Mouse (Mus musculus) brown adipose tissue, adult 24 weeks (tissue): ENCODE measurements around the gene Itga7. TPM values are rescaled to one million over a fixed set of nuclear protein-coding genes. Genes with fewer than 3 reads are reported as not detected.
"Not testable (repeated sequence)": the region's sequence is repeated elsewhere in the genome, so short reads cannot be mapped to it uniquely, and the experiment has no call there.

Experiments
- H3K27ac ChIP-seq: fragments of 200-500 bp; replicated peaks from 2 replicates; pipeline ENCODE4 v1.5.1; 2012; ENCODE audit warnings: low read depth, mild to moderate bottlenecking, low read length
- H3K4me1 ChIP-seq: fragments of 200-500 bp; 2 replicates; pipeline ENCODE4 v1.6.1; 2012; ENCODE audit warnings: low read length, mixed read lengths; ENCODE audit not compliant: control insufficient read depth, insufficient read depth, insufficient read length
- H3K4me3 ChIP-seq: fragments of 200-500 bp; 2 replicates; pipeline ENCODE4 v1.5.1; 2012; ENCODE audit warnings: low read depth, mild to moderate bottlenecking, low read length, moderate library complexity; ENCODE audit not compliant: insufficient read depth
- polyA plus RNA-seq: library from polyadenylated mRNA; stranded (reverse); fragments of >200 nt; gene quantifications from 2 replicates; pipeline ENCODE4 v1.2.4, GENCODE M21; 2012; ENCODE audit not compliant: missing spikeins, insufficient read depth, insufficient read length

The Itga7 gene
- polyA plus RNA-seq, 1 experiment, result 23.2 TPM

DNA sequence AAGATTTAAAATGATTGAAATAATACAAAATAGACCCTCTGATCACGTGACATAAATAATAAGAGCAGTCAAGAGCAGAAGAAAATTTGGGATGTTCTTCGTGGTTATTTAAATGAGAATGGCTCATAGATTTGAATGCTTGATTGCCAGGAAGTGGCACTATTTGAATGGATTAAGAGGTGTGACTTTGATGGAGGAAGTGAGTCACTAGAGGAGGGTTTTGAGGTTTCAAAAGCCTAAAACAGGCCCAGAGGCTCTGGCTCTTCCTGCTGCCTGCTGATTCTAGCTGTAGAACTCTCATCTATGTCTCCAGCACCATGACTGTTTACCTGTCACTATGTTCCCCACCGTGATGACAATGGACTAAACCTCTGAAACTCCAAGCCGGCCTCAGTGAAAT lies 39.2 kb downstream of the Itga7 start:
- H3K4me1 ChIP-seq, result no peaks in the 10 kb centered on the region
- H3K4me3 ChIP-seq, result no peak overlapping the region
- H3K27ac ChIP-seq, result no peak overlapping the region

DNA sequence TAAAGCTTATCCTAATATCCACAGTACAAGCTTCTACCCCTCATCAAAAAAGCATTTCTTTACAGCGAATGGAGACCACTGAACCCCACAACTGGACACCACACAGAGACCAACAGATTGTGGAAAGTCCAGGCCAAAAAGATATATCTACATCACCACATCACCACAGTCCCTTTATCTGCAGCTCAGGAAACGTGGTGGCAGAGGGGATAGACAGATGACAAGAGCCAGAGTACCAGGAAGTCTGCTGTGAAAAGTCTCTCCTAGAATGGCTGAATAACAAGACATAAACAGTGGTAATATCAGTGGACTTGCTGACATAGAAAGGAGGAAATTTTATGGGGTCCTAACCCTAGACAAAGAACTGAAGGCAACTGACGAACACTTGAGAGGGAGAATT lies 42.8 kb downstream of the Itga7 start:
- Histone ChIP-seq H3K4me1 (no peaks in the 10 kb centered on the region), H3K4me3 (no peak overlapping the region), H3K27ac (no peak overlapping the region)

DNA sequence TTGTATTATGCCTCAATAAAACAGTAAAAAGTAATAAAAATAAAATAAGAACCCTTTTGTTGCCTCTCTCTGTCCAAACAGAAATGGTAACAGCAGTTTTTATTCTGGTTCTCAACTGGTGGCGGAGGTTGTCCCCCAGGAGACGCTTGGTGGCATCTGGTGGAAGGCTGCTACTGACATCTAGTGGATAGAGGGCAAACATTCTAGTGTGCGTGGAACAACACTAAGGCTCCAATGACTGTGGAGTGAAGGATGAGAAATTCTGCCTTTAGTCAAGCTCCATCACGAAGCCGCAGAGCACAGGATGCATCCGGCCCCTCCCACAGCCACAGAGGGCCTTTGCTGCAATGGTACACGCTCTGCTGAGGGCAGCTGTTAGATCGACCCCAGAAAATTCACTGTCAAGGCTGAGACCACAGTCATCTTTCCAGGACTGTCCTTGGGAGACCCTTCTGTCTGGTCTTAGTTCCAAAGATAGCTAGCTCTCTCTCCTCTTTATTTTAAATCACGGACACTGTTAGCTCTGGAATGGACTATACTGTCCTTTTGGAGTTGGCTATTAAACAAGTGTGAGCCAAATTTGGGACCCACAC lies 44.0 kb downstream of the Itga7 start:
- no peak overlapping the region for H3K4me3 ChIP-seq
- H3K4me1 ChIP-seq, result no peaks in the 10 kb centered on the region
- no peak overlapping the region for H3K27ac ChIP-seq

DNA sequence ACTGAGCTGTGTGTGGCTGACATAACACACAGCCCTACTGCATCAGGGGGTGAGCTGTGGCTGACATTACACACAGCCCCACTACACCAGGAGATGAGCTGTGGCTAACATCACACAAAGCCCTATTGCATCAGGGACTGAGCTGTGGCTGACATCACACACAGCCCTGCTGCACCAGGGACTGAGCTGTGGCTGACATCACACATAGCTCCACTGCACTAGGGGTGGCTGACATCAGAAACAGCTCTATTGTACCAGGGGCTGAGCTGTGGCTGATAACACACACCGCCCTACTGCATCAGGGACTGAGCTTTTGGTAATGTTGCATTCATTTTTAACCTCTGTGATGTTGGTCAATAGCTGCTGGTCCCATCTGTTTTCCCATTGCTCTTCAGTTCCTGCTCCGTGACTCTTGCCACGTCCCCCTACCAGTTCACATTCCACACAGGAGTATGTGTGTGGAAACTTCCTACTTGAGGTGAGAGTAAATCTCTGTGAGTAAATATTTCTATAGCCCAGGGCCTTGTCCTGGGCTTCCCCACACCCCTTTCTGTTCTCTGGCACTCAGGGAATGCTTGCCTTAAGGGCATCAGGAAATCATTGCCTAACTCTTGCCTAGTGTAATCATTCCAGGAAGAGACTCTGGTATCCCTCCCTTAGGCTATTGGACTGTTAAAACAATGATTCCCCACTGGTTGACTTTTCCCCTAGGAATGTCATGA lies 47.2 kb downstream of the Itga7 start:
- Histone ChIP-seq H3K27ac (no peak overlapping the region), H3K4me1 (no peaks in the 10 kb centered on the region), H3K4me3 (no peak overlapping the region)

- not testable (repeated sequence) for H3K27ac ChIP-seq, H3K4me3 ChIP-seq, H3K4me1 ChIP-seq
These were observed 55.5 kb downstream of the Itga7 start, which contains the start of gene Olfr9 for GRCm38 (mm10) chr10:128989131-128989530. Gene Olfr9, plus strand, starts transcription at chr10:128989431.

GRCm38 (mm10) chr10:128990129-128990850 lies 56.7 kb downstream of the Itga7 start:
- H3K4me3 ChIP-seq, H3K4me1 ChIP-seq, H3K27ac ChIP-seq: not testable (repeated sequence)

DNA sequence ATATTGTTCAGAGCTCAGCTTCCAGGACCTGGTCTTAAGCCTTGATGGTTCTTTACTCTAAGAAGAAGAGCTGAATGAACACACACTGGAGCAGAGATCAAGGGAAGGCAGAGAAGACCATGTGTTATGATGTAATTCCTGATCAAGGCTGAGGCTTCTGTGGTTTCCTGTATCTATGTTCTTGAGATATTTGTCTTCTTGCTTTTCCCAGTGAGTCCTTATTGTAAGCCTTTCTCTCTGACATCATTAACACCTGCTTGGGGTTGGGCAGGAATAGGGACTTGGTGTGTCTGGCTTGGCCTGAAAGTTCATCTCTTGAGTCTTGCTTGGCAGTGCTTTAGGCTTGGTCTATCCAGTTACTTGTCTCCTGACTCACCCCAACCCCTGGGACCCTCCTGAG lies 57.4 kb downstream of the Itga7 start:
- Histone ChIP-seq H3K27ac (no peak overlapping the region), H3K4me1 (no peaks in the 10 kb centered on the region), H3K4me3 (no peak overlapping the region)

DNA sequence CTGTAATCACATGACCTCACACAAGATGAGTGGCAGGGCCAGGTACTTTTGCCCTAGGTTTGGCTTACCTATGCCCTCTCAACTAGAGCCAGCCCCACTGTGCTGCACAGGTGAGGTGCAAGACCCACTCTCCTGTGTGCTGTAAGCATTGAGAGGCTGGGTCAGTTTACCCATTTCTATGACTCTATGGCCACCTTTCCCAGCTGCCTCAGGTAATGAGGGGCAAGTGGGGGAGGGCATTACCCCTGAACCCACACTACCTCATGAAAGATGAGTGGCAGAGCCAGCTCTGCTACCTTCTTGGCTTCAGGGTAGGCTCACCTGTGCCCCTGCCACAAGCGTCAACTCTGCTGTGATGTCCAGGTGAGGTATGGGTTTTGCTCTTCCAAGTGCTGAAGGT lies 62.2 kb downstream of the Itga7 start:
- H3K4me1 ChIP-seq, result no peaks in the 10 kb centered on the region
- H3K4me3 ChIP-seq, result no peak overlapping the region
- no peak overlapping the region for H3K27ac ChIP-seq

DNA sequence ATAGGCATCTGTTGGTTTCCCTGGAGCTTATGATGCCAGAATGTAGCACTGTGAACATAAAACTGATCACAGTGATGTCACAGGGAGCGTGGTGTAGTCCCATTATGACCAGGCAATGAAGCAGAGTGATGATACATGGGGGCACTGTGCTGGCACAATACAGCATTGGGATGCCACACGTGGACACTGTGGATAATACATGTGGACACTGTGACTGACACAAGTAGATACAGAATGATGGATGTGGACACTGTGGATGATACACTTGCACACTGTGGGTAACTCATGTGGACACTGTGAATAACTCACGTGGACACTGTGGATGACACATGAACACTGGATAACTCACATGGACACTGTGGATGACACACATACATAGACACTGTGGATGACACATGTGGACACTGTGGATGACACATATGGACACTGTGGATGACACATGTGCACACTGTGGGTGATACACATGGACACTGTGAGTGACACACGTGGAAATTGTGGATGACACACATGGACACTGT lies 63.0 kb downstream of the Itga7 start:
- Histone ChIP-seq H3K27ac (no peak overlapping the region), H3K4me1 (no peaks in the 10 kb centered on the region)

DNA sequence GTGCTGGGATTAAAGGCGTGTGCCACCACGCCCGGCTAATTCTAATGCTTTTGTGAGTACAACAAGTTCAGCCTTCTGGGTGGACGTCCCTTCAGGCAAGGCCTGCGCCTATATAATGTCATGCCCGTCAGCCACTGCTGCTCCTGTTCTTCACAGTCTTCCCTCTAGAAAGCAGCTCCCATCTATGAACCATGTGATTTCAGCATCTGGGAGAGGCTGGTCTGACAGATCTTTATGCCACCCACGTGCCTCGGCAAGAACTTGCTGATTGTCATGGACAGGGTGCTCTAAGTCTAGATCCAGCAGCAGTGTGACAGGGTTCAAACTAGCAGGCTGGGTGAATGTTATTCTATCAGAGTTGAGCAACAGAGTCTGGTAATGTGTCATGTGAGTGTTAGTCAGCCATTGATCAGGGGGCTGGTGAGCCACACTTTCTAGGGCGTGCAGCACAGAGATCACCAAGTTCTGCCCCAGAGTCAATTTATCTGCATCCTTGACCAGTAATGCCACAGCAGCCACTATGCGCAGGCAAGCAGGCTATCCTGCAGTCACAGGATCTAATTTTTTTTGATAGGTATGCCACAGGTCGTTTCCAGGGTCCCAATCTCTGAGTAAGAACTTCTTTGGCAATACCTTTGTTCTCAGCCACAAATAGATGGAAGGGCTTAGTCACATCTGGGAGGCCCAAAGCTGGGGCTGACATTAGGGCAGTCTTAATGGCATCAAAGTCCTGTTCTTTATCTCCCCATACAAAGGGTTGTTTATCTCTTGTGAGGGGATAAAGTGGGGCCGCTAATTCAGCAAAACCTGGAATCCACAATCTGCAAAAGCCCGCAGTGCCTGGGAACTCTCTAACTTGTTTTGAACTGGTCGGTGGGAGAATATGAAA lies 70.7 kb downstream of the Itga7 start:
- H3K4me1 ChIP-seq, result no peaks in the 10 kb centered on the region
- H3K27ac ChIP-seq, result no peak overlapping the region
- no peak overlapping the region for H3K4me3 ChIP-seq

More for the DNA sequence above, 63.0 kb downstream of the Itga7 start:
- H3K4me3 ChIP-seq, result no peak overlapping the region

Other genes with a start within 250 kb of the Itga7 start
- 87.6 and 108 TPM in 2 replicates for gene Rab5b, start 237.6 kb upstream of the Itga7 start, polyA plus RNA-seq
- gene Pmel, start 229.6 kb upstream of the Itga7 start, polyA plus RNA-seq, result not detected in 2 replicates
- gene Cdk2, start 228.8 kb upstream of the Itga7 start, polyA plus RNA-seq, result 8.6 and 11.1 TPM in 2 replicates
- gene Dgka, start 189.0 kb upstream of the Itga7 start, polyA plus RNA-seq, result 4.6 and 6.0 TPM in 2 replicates
- gene Pym1, start 185.9 kb upstream of the Itga7 start, polyA plus RNA-seq, result 12.5 and 19.5 TPM in 2 replicates
- 34.9 and 38.0 TPM in 2 replicates for gene Mmp19, start 142.9 kb upstream of the Itga7 start, polyA plus RNA-seq
- 29.6 and 38.8 TPM in 2 replicates for gene Dnajc14, start 129.8 kb upstream of the Itga7 start, polyA plus RNA-seq
- gene Tmem198b, start 129.4 kb upstream of the Itga7 start, polyA plus RNA-seq, result 3.5 and 5.2 TPM in 2 replicates
- gene Sarnp, start 116.5 kb upstream of the Itga7 start, polyA plus RNA-seq, result 66.7 and 88.6 TPM in 2 replicates
- gene Ormdl2, start 112.2 kb upstream of the Itga7 start, polyA plus RNA-seq, result 36.4 and 37.7 TPM in 2 replicates
- 1.0 and 1.3 TPM in 2 replicates for gene Gdf11, start 42.1 kb upstream of the Itga7 start, polyA plus RNA-seq
- gene Cd63, start 32.8 kb upstream of the Itga7 start, polyA plus RNA-seq, result 59.5 and 73.6 TPM in 2 replicates
- gene Rdh5, start 10.9 kb upstream of the Itga7 start, polyA plus RNA-seq, result 10.9 and 11.5 TPM in 2 replicates
- gene Bloc1s1, start 9.8 kb upstream of the Itga7 start, polyA plus RNA-seq, result 297 and 417 TPM in 2 replicates
- not detected in 2 replicates for gene Mettl7b, start 27.2 kb downstream of the Itga7 start, polyA plus RNA-seq
- gene Olfr9, start 55.6 kb downstream of the Itga7 start, polyA plus RNA-seq, result not detected in 2 replicates
- gene Olfr763, start 77.0 kb downstream of the Itga7 start, polyA plus RNA-seq, result not detected in 2 replicates
- not detected in 2 replicates for gene Olfr764-ps1, start 106.1 kb downstream of the Itga7 start, polyA plus RNA-seq
- not detected in 2 replicates for gene Olfr765, start 116.2 kb downstream of the Itga7 start, polyA plus RNA-seq
- not detected in 2 replicates for gene Olfr766-ps1, start 135.2 kb downstream of the Itga7 start, polyA plus RNA-seq
- gene Olfr767, start 149.1 kb downstream of the Itga7 start, polyA plus RNA-seq, result not detected in 2 replicates
- not detected in 2 replicates for gene Olfr768, start 165.6 kb downstream of the Itga7 start, polyA plus RNA-seq
- gene Olfr769, start 184.0 kb downstream of the Itga7 start, polyA plus RNA-seq, result not detected in 2 replicates
- not detected in 2 replicates for gene Olfr770, start 205.2 kb downstream of the Itga7 start, polyA plus RNA-seq
- not detected in 2 replicates for gene Olfr771, start 230.9 kb downstream of the Itga7 start, polyA plus RNA-seq
- not detected in 2 replicates for gene Olfr772, start 244.1 kb downstream of the Itga7 start, polyA plus RNA-seq